ENCODE assay signal across 20 mouse cellular contexts in the genomic region with DNA sequence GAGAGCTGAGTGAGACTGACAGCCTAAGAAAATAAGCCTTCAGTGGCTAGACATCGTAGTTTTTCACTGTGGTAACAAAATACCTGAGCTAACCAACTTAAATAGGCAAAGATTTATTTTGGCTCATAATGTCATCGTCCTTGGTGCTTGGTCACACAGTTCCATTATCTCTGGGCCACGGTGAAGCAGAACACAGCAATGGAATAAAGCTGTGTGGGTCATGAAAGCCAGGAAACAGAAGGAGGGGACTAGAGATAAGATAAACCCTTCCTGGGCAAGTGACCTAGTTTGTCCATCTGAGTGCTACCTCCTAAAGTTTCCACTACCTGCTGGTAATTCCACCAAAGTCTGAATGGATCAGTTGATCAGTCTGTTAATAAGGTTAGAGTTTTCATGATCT.
"Had no signal": no experiment of that assay in that cellular context is flagged by ENCODE, and none has a peak within 500 bp of the region (broad histone marks: within the 10 kb centered on the region; RNA-seq: fewer than 3 reads in every experiment).

No protein-coding gene starts in this region.

- H3K4me1 ChIP-seq: liver, embryonic 15.5 days; lung, embryonic 15.5 days; midbrain, embryonic 10.5 days; midbrain, embryonic 12.5 days; neural tube, embryonic 13.5 days; neural tube, embryonic 15.5 days had no signal

- H3K36me3 ChIP-seq: liver, embryonic 15.5 days; lung, embryonic 15.5 days; midbrain, embryonic 10.5 days; midbrain, embryonic 12.5 days; neural tube, embryonic 13.5 days; neural tube, embryonic 15.5 days had no signal

- H3K27ac ChIP-seq: liver, embryonic 15.5 days; lung, embryonic 15.5 days; macrophage; midbrain, embryonic 10.5 days; midbrain, embryonic 12.5 days; neural tube, embryonic 13.5 days; neural tube, embryonic 15.5 days had no signal

- DNase-seq: liver, postnatal 0 days; lung, adult 2 months; lung, postnatal 14 days; lung, postnatal 36 days; midbrain, embryonic 14.5 days; right cerebral cortex, postnatal 14 days; spleen, adult 18-20 months; thymus, adult 18-20 months; thymus, postnatal 14 days; thymus, postnatal 36 days had no signal

- H3K9ac ChIP-seq: liver, embryonic 15.5 days; liver, postnatal 0 days; lung, embryonic 15.5 days; midbrain, embryonic 12.5 days; neural tube, embryonic 13.5 days; neural tube, embryonic 15.5 days had no signal

- ATAC-seq: liver, postnatal 0 days; lung, postnatal 0 days; midbrain, embryonic 16.5 days had no signal

- H3K27me3 ChIP-seq: liver, embryonic 15.5 days; lung, embryonic 15.5 days; midbrain, embryonic 12.5 days; neural tube, embryonic 13.5 days; neural tube, embryonic 15.5 days had no signal

- H3K4me3 ChIP-seq: liver, embryonic 15.5 days; lung, embryonic 15.5 days; midbrain, embryonic 10.5 days; midbrain, embryonic 12.5 days; myocyte; neural tube, embryonic 13.5 days; neural tube, embryonic 15.5 days had no signal
